Mouse (Mus musculus): ENCODE data around the gene AU015836. TPM values are rescaled to one million over a fixed set of nuclear protein-coding genes. Genes with fewer than 3 reads are reported as not detected.

Gene AU015836
- total and polyA plus RNA-seq, 3 experiments = not detected

DNA sequence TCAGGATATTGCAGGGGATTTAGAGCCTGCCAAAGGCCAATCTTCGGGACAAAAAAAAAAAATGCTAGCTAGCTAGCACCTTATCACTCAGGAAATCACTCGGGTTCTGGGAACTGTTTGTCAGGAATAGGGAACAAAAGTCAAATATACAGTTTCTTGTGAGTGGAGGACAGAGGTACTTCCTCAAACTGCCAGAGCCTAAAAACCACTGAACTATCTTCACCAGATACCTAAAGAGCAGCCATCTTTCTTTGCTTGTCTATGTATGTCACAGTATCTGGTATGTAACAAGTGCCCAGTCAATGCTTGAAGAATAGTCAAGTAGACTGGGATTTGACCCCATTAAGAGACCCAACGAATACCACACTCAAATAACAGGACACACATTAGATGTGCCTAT, 10.0 kb upstream of the AU015836 start:
- peak; percentile 61 for DNase-seq (ENCODE audit: low read depth, low spot score)
- Histone ChIP-seq H3K27ac (ENCODE audit: control insufficient read depth, low read depth, low read length) (no peak overlapping the region), H3K79me2 (ENCODE audit: control insufficient read depth, insufficient read depth, low read length, poor library complexity) (no peaks in the 10 kb centered on the region), H3K36me3 (ENCODE audit: control insufficient read depth in 1 of 2, insufficient read depth in 2 of 2, low read length in 2 of 2) (peaks cover 0 to 8% of the 10 kb centered on the region in 2 experiments; a peak in 1 of 4 replicates), H3K4me1 (ENCODE audit: control insufficient read depth in 1 of 2, insufficient read depth in 2 of 2, low read length in 2 of 2) (peaks cover 0 to 3% of the 10 kb centered on the region in 2 experiments; a peak in 1 of 4 replicates), H3K4me3 (ENCODE audit: control insufficient read depth in 1 of 2, insufficient read depth in 1 of 2, low read depth in 2 of 2, low read length in 2 of 2) (no peak overlapping the region), H3K9me3 (replicated peaks; ENCODE audit: insufficient read depth, low read length) (no peaks in the 10 kb centered on the region), H3K27me3 (ENCODE audit: control insufficient read depth in 1 of 2, insufficient read depth in 2 of 2, low read length in 2 of 2) (no peaks in the 10 kb centered on the region), H3K9ac (ENCODE audit: control insufficient read depth, low read depth, low read length, poor library complexity, severe bottlenecking) (no peak overlapping the region)
- no peak for TF ChIP-seq CHD1 (IDR thresholded peaks at IDR 0.05; ENCODE audit: low read depth, low read length)
- TF ChIP-seq EP300 (IDR thresholded peaks at IDR 0.05; ENCODE audit: low read depth in 1 of 2, low read length in 2 of 2) = peak; percentile 9 to 27; a peak in 1 of 4 replicates
- no peak for TF ChIP-seq CTCF (IDR thresholded peaks at IDR 0.05 in 2 of 3, conservative IDR thresholded peaks at IDR 0.05 in 1 of 3; ENCODE audit: control insufficient read depth in 1 of 3, insufficient read depth in 1 of 3, low read depth in 2 of 3, low read length in 3 of 3, poor library complexity in 1 of 3, severe bottlenecking in 1 of 3)
- no peak for TF ChIP-seq ETS1 (IDR thresholded peaks at IDR 0.05; ENCODE audit: low read depth, low read length)
- TF ChIP-seq ZMIZ1 (IDR thresholded peaks at IDR 0.05; ENCODE audit: low read depth, low read length) = no peak
- TF ChIP-seq TBP (IDR thresholded peaks at IDR 0.05; ENCODE audit: low read depth, low read length) = peak; percentile 84
- TF ChIP-seq BHLHE40 (IDR thresholded peaks at IDR 0.05; ENCODE audit: borderline replicate concordance, low read depth, low read length) = no peak
- TF ChIP-seq TAL1 (IDR thresholded peaks at IDR 0.05; ENCODE audit: low read length) = no peak
- TF ChIP-seq ZC3H11A (IDR thresholded peaks at IDR 0.05; ENCODE audit: low read depth, low read length) = no peak
- TF ChIP-seq GATA1 (IDR thresholded peaks at IDR 0.05; ENCODE audit: low read depth, low read length) = peak; percentile 47
- no peak for TF ChIP-seq RCOR1 (IDR thresholded peaks at IDR 0.05; ENCODE audit: low read depth, low read length)
- no peak for TF ChIP-seq RAD21 (IDR thresholded peaks at IDR 0.05; ENCODE audit: low read depth, low read length)
- TF ChIP-seq KAT2A (conservative IDR thresholded peaks at IDR 0.05; ENCODE audit: low read depth, low read length) = no peak
- TF ChIP-seq ZNF384 (IDR thresholded peaks at IDR 0.05; ENCODE audit: low read depth, low read length) = peak; percentile 76
- TF ChIP-seq UBTF (IDR thresholded peaks at IDR 0.05; ENCODE audit: borderline replicate concordance, insufficient read depth, low read depth, low read length) = no peak
- TF ChIP-seq CHD2 (IDR thresholded peaks at IDR 0.05; ENCODE audit: low read length) = no peak

DNA sequence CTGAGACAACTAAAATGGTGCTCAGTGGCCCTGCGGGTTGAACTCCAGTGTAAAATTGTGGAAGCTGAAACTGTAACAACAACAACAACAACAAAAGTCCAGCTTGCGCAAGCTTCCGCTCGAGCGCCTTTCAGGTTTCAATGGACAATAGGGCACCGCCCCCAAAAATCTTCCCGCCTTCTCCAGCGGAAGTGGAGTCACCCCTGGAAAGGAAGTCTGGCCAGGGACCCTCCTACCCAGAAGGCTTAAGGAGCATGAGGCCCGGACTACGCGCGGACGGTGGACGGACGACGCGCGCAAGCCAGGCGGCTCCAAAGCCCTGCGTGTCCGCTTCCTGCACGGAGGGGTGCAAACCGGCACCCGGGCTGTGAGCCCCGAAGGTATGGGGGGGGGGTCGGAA, 11.9 kb downstream of the AU015836 start:
- Histone ChIP-seq H3K36me3 (ENCODE audit: control insufficient read depth in 1 of 2, insufficient read depth in 2 of 2, low read length in 2 of 2) (no peaks in the 10 kb centered on the region), H3K27ac (ENCODE audit: control insufficient read depth, low read depth, low read length) (no peak overlapping the region), H3K79me2 (ENCODE audit: control insufficient read depth, insufficient read depth, low read length, poor library complexity) (no peaks in the 10 kb centered on the region), H3K4me3 (ENCODE audit: control insufficient read depth in 1 of 2, insufficient read depth in 1 of 2, low read depth in 2 of 2, low read length in 2 of 2) (no peak overlapping the region), H3K9me3 (replicated peaks; ENCODE audit: insufficient read depth, low read length) (no peaks in the 10 kb centered on the region), H3K27me3 (ENCODE audit: control insufficient read depth in 1 of 2, insufficient read depth in 2 of 2, low read length in 2 of 2) (no peaks in the 10 kb centered on the region), H3K4me1 (ENCODE audit: control insufficient read depth in 1 of 2, insufficient read depth in 2 of 2, low read length in 2 of 2) (no peaks in the 10 kb centered on the region), H3K9ac (ENCODE audit: control insufficient read depth, low read depth, low read length, poor library complexity, severe bottlenecking) (no peak overlapping the region)
- DNase-seq (ENCODE audit: low read depth, low spot score) = no peak
- TF ChIP-seq POLR2A (IDR thresholded peaks at IDR 0.05; ENCODE audit: control insufficient read depth in 1 of 2, insufficient read depth in 1 of 2, low read depth in 1 of 2, low read length in 2 of 2, poor library complexity in 1 of 2) (no peak), MAFK (IDR thresholded peaks at IDR 0.05; ENCODE audit: borderline replicate concordance, low read depth, low read length) (no peak), USF1 (IDR thresholded peaks at IDR 0.05; ENCODE audit: low read depth, low read length) (no peak), GABPA (IDR thresholded peaks at IDR 0.05; ENCODE audit: low read depth, low read length) (no peak), ZMIZ1 (IDR thresholded peaks at IDR 0.05; ENCODE audit: low read depth, low read length) (no peak), NELFE (IDR thresholded peaks at IDR 0.05; ENCODE audit: low read depth, low read length) (no peak), NRF1 (IDR thresholded peaks at IDR 0.05; ENCODE audit: insufficient read depth, low read depth, low read length, poor library complexity, severe bottlenecking) (no peak), MXI1 (IDR thresholded peaks at IDR 0.05; ENCODE audit: low read depth, low read length) (no peak), TBP (IDR thresholded peaks at IDR 0.05; ENCODE audit: low read depth, low read length) (no peak), TCF12 (IDR thresholded peaks at IDR 0.05; ENCODE audit: low read depth, low read length) (no peak), TAL1 (IDR thresholded peaks at IDR 0.05; ENCODE audit: low read length) (no peak), SMC3 (IDR thresholded peaks at IDR 0.05; ENCODE audit: low read depth, low read length) (no peak), HCFC1 (IDR thresholded peaks at IDR 0.05; ENCODE audit: low read depth, low read length) (no peak), POLR2AphosphoS2 (IDR thresholded peaks at IDR 0.05; ENCODE audit: low read length) (no peak), MYC (IDR thresholded peaks at IDR 0.05; ENCODE audit: low read depth, low read length) (no peak), MEF2A (IDR thresholded peaks at IDR 0.05; ENCODE audit: extremely low read depth, insufficient replicate concordance, low read depth, low read length, poor library complexity, severe bottlenecking) (no peak)

Data from MEL (cell line).